Mouse (Mus musculus) C2C12 (cell line): ENCODE data around the gene Scn10a.
A peak's percentile ranks its signal among the peaks of the same experiment; 100 is the strongest.

Experiments
- CEBPB ChIP-seq: IDR thresholded peaks from one replicate; pipeline ENCODE4 v1.6.1; 2011; ENCODE audit warnings: low read depth, mild to moderate bottlenecking, control low read depth, moderate library complexity
- CTCF ChIP-seq: IDR thresholded peaks from one replicate; pipeline ENCODE4 v1.5.1; 2011; ENCODE audit not compliant: control insufficient read depth, insufficient read depth, insufficient read length
- FOSL1 ChIP-seq: IDR thresholded peaks from one replicate; pipeline ENCODE4 v1.8.0; 2011; ENCODE audit warnings: mild to moderate bottlenecking, low read length; ENCODE audit not compliant: poor library complexity, insufficient read depth, severe bottlenecking
- USF1 ChIP-seq: IDR thresholded peaks from one replicate; pipeline ENCODE4 v1.6.1; 2011; ENCODE audit warnings: low read depth, mild to moderate bottlenecking, control low read depth, moderate library complexity

- TF ChIP-seq CTCF: no peak
- no peak for TF ChIP-seq USF1
- TF ChIP-seq CEBPB: peak; percentile 29
- TF ChIP-seq FOSL1: peak; percentile 5
These were observed 155.5 kb downstream of the Scn10a start for GRCm38 (mm10) chr9:119563617-119564016.
